Mouse (Mus musculus): ENCODE results near the gene AV320801. TPM values are rescaled to one million over a fixed set of nuclear protein-coding genes. Genes with fewer than 3 reads are reported as not detected.
"Not testable (repeated sequence)": the region's sequence is repeated elsewhere in the genome, so short reads cannot be mapped to it uniquely, and the experiment has no call there.

Gene AV320801
- total RNA-seq (2012; rRNA removed): 0.46 and 0.55 TPM in 2 replicates
- 2.4 and 2.9 TPM in 2 replicates for total RNA-seq (2014; rRNA removed)
- polyA plus RNA-seq (2012; ENCODE audit: insufficient read length, low read depth): 0.81 and 1.3 TPM in 2 replicates

DNA sequence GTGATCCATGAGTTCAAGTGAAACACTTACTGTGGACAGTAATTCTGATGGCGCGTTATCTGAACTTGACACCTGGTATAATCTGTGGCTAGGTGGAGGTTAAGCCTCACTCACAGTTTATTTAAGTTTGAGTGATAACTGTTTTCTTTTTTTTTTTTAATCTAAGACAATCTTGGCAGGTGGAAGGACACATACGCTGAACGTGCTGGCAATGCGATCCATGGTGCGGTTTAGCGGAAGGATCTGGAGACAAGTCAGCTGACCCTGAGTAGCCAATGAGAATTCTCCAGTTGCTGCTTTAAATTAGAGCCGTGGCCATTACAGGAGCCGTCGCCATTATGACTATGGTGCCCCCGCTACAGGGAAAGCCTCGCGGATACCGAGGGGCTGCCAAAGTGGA, at the start of gene AV320801:
TSS of gene AV320801 (plus strand) at position 301 of the 400 bp plus-strand sequence.
- dilution Hi-C loops (cut with MboI; ENCODE audit: extremely low pct_ligation_motif_present, extremely low pct_unique_long_range_greater_than_20kb, low sequenced_read_pairs); H3K4me1 ChIP-seq (ENCODE audit: control insufficient read depth in 1 of 2, insufficient read depth in 2 of 2); H3K36me3 ChIP-seq (replicated peaks in 1 of 2; ENCODE audit: control insufficient read depth in 1 of 2, insufficient read depth in 1 of 2, low read length in 1 of 2); H3K4me2 ChIP-seq (ENCODE audit: insufficient read depth, low read depth, poor library complexity, severe bottlenecking); H3K9me3 ChIP-seq (replicated peaks; ENCODE audit: low read length); in situ Hi-C loops (cut with MboI; ENCODE audit: low pct_ligation_motif_present, low pct_unique_long_range_greater_than_20kb, low sequenced_read_pairs); H3K79me2 ChIP-seq (replicated peaks; ENCODE audit: control insufficient read depth, extremely low read depth, insufficient read depth, poor library complexity, severe bottlenecking); H3K27ac ChIP-seq (ENCODE audit: insufficient read depth, low read depth); DNase-seq (ENCODE audit: extremely low read depth); H3K4me3 ChIP-seq (replicated peaks in 1 of 3; ENCODE audit: low read depth in 2 of 3, low read length in 2 of 3, poor library complexity in 1 of 3); H3K27me3 ChIP-seq (replicated peaks); H3K9ac ChIP-seq (ENCODE audit: insufficient read depth, low read depth): not testable (repeated sequence)

DNA sequence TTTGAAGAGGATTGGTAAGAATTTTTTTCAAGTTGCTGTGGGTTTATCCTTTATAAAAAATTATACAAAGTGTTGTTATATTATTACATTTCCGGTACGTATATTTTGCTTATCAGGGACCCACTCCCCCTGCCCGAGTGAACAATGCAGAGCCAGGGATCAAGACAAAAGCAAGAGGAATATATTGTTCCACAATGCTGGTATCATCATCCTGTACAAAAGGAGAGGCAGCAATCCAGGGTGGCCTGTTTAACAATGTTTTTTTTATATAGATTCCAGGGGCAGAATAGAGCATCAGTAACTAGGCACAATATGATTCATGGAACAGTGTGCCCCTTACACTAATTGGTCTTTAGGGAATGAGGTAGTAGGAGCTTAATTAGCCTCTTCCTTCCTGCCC, 30.2 kb upstream of the AV320801 start:
- DNase-seq (ENCODE audit: extremely low read depth); H3K36me3 ChIP-seq (replicated peaks in 1 of 2; ENCODE audit: control insufficient read depth in 1 of 2, insufficient read depth in 1 of 2, low read length in 1 of 2); H3K4me3 ChIP-seq (replicated peaks in 1 of 3; ENCODE audit: low read depth in 2 of 3, low read length in 2 of 3, poor library complexity in 1 of 3); H3K9me3 ChIP-seq (replicated peaks; ENCODE audit: low read length); H3K9ac ChIP-seq (ENCODE audit: insufficient read depth, low read depth); dilution Hi-C loops (cut with MboI; ENCODE audit: extremely low pct_ligation_motif_present, extremely low pct_unique_long_range_greater_than_20kb, low sequenced_read_pairs); in situ Hi-C loops (cut with MboI; ENCODE audit: low pct_ligation_motif_present, low pct_unique_long_range_greater_than_20kb, low sequenced_read_pairs); H3K4me2 ChIP-seq (ENCODE audit: insufficient read depth, low read depth, poor library complexity, severe bottlenecking); H3K4me1 ChIP-seq (ENCODE audit: control insufficient read depth in 1 of 2, insufficient read depth in 2 of 2); H3K79me2 ChIP-seq (replicated peaks; ENCODE audit: control insufficient read depth, extremely low read depth, insufficient read depth, poor library complexity, severe bottlenecking); H3K27me3 ChIP-seq (replicated peaks); H3K27ac ChIP-seq (ENCODE audit: insufficient read depth, low read depth): not testable (repeated sequence)

DNA sequence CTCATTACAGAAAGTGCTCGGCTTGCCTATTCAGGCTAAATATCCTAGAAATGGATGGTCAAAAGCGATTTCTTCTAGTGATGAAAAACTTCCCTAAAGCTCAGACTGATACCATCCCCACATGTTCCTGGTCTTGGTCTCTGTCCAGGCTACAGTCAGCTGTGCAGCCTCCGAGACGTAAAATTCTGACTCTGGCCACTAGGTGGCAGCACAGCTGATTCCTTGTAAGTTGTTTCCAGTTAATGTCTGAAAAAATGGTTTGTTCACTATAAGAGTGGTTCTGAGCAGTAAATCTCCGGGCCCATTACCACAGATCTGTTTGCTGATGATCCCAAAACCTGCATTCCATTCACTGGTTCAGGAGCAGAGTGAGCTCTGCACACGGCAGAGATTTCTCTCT, 12.5 kb upstream of the AV320801 start:
- H3K4me3 ChIP-seq (replicated peaks in 1 of 3; ENCODE audit: low read depth in 2 of 3, low read length in 2 of 3, poor library complexity in 1 of 3); H3K27me3 ChIP-seq (replicated peaks); dilution Hi-C loops (cut with MboI; ENCODE audit: extremely low pct_ligation_motif_present, extremely low pct_unique_long_range_greater_than_20kb, low sequenced_read_pairs); H3K9me3 ChIP-seq (replicated peaks; ENCODE audit: low read length); H3K27ac ChIP-seq (ENCODE audit: insufficient read depth, low read depth); H3K9ac ChIP-seq (ENCODE audit: insufficient read depth, low read depth); H3K36me3 ChIP-seq (replicated peaks in 1 of 2; ENCODE audit: control insufficient read depth in 1 of 2, insufficient read depth in 1 of 2, low read length in 1 of 2); H3K79me2 ChIP-seq (replicated peaks; ENCODE audit: control insufficient read depth, extremely low read depth, insufficient read depth, poor library complexity, severe bottlenecking); H3K4me2 ChIP-seq (ENCODE audit: insufficient read depth, low read depth, poor library complexity, severe bottlenecking); in situ Hi-C loops (cut with MboI; ENCODE audit: low pct_ligation_motif_present, low pct_unique_long_range_greater_than_20kb, low sequenced_read_pairs); H3K4me1 ChIP-seq (ENCODE audit: control insufficient read depth in 1 of 2, insufficient read depth in 2 of 2); DNase-seq (ENCODE audit: extremely low read depth): not testable (repeated sequence)

DNA sequence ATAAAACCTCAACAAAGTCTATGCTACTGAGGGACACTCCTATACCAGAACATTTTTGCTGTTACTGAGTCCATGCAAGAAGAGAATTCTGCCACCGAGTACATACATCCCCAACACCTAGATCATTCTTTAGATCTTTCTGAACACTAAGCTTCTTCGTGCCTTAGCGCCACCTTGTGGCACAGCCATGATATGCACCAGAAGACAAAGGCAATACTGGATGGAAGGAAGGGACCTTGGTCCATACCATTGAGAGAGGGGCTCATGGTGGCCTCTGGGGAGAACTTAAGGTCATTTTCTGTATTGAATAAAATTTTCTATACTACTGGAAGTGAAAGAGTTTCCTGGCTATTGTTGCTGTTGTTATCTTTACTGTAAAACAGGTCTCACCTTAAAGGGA, 11.2 kb upstream of the AV320801 start:
- H3K36me3 ChIP-seq (replicated peaks in 1 of 2; ENCODE audit: control insufficient read depth in 1 of 2, insufficient read depth in 1 of 2, low read length in 1 of 2); H3K27ac ChIP-seq (ENCODE audit: insufficient read depth, low read depth); H3K4me2 ChIP-seq (ENCODE audit: insufficient read depth, low read depth, poor library complexity, severe bottlenecking); H3K9ac ChIP-seq (ENCODE audit: insufficient read depth, low read depth); dilution Hi-C loops (cut with MboI; ENCODE audit: extremely low pct_ligation_motif_present, extremely low pct_unique_long_range_greater_than_20kb, low sequenced_read_pairs); H3K4me3 ChIP-seq (replicated peaks in 1 of 3; ENCODE audit: low read depth in 2 of 3, low read length in 2 of 3, poor library complexity in 1 of 3); H3K27me3 ChIP-seq (replicated peaks); H3K79me2 ChIP-seq (replicated peaks; ENCODE audit: control insufficient read depth, extremely low read depth, insufficient read depth, poor library complexity, severe bottlenecking); H3K4me1 ChIP-seq (ENCODE audit: control insufficient read depth in 1 of 2, insufficient read depth in 2 of 2); DNase-seq (ENCODE audit: extremely low read depth); in situ Hi-C loops (cut with MboI; ENCODE audit: low pct_ligation_motif_present, low pct_unique_long_range_greater_than_20kb, low sequenced_read_pairs); H3K9me3 ChIP-seq (replicated peaks; ENCODE audit: low read length): not testable (repeated sequence)

Other genes with a start within 250 kb of the AV320801 start
- gene Pramel3, start 192.3 kb upstream of the AV320801 start, total RNA-seq (2012; rRNA removed): 0.04 TPM in 1 of 2 replicates, not detected in the other
- not detected in 2 replicates for gene Pramel3, start 192.3 kb upstream of the AV320801 start, total RNA-seq (2014; rRNA removed)
- not detected in 2 replicates for gene Pramel3, start 192.3 kb upstream of the AV320801 start, polyA plus RNA-seq (2012; ENCODE audit: insufficient read length, low read depth)
- 0.17 TPM in 1 of 2 replicates, not detected in the other for gene Gm5128, start 121.3 kb upstream of the AV320801 start, total RNA-seq (2012; rRNA removed)
- 0.70 and 1.5 TPM in 2 replicates for gene Gm5128, start 121.3 kb upstream of the AV320801 start, total RNA-seq (2014; rRNA removed)
- gene Gm5128, start 121.3 kb upstream of the AV320801 start, polyA plus RNA-seq (2012; ENCODE audit: insufficient read length, low read depth): 0.67 and 0.73 TPM in 2 replicates
- 0.17 TPM in 1 of 2 replicates, not detected in the other for gene Gm7903, start 60.8 kb upstream of the AV320801 start, total RNA-seq (2012; rRNA removed)
- 0.36 TPM in 1 of 2 replicates, not detected in the other for gene Gm7903, start 60.8 kb upstream of the AV320801 start, total RNA-seq (2014; rRNA removed)
- not detected in 2 replicates for gene Gm7903, start 60.8 kb upstream of the AV320801 start, polyA plus RNA-seq (2012; ENCODE audit: insufficient read length, low read depth)
- gene Nxf7, start 104.2 kb downstream of the AV320801 start, total RNA-seq (2012; rRNA removed): 68.3 and 96.7 TPM in 2 replicates
- 120 and 132 TPM in 2 replicates for gene Nxf7, start 104.2 kb downstream of the AV320801 start, total RNA-seq (2014; rRNA removed)
- gene Nxf7, start 104.2 kb downstream of the AV320801 start, polyA plus RNA-seq (2012; ENCODE audit: insufficient read length, low read depth): 133 and 183 TPM in 2 replicates
- gene Prame, start 133.1 kb downstream of the AV320801 start, total RNA-seq (2012; rRNA removed): 0.08 TPM in 2 replicates
- not detected in 2 replicates for gene Prame, start 133.1 kb downstream of the AV320801 start, total RNA-seq (2014; rRNA removed)
- not detected in 2 replicates for gene Prame, start 133.1 kb downstream of the AV320801 start, polyA plus RNA-seq (2012; ENCODE audit: insufficient read length, low read depth)
- 6.6 and 7.2 TPM in 2 replicates for gene Tcp11x2, start 199.2 kb downstream of the AV320801 start, total RNA-seq (2012; rRNA removed)
- 12.4 and 15.0 TPM in 2 replicates for gene Tcp11x2, start 199.2 kb downstream of the AV320801 start, total RNA-seq (2014; rRNA removed)
- gene Tcp11x2, start 199.2 kb downstream of the AV320801 start, polyA plus RNA-seq (2012; ENCODE audit: insufficient read length, low read depth): 12.9 and 13.1 TPM in 2 replicates
- not detected in 2 replicates for gene Tmsb15a, start 230.7 kb downstream of the AV320801 start, total RNA-seq (2012; rRNA removed)
- gene Tmsb15a, start 230.7 kb downstream of the AV320801 start, total RNA-seq (2014; rRNA removed): not detected in 2 replicates
- gene Tmsb15a, start 230.7 kb downstream of the AV320801 start, polyA plus RNA-seq (2012; ENCODE audit: insufficient read length, low read depth): not detected in 2 replicates
- 5.6 and 6.5 TPM in 2 replicates for gene Armcx5, start 248.1 kb downstream of the AV320801 start, total RNA-seq (2012; rRNA removed)
- 10.9 and 11.6 TPM in 2 replicates for gene Armcx5, start 248.1 kb downstream of the AV320801 start, total RNA-seq (2014; rRNA removed)
- 7.5 and 8.3 TPM in 2 replicates for gene Armcx5, start 248.1 kb downstream of the AV320801 start, polyA plus RNA-seq (2012; ENCODE audit: insufficient read length, low read depth)
- 6.4 and 8.1 TPM in 2 replicates for gene Gprasp1, start 248.1 kb downstream of the AV320801 start, total RNA-seq (2012; rRNA removed)
- 9.3 and 10.6 TPM in 2 replicates for gene Gprasp1, start 248.1 kb downstream of the AV320801 start, total RNA-seq (2014; rRNA removed)
- gene Gprasp1, start 248.1 kb downstream of the AV320801 start, polyA plus RNA-seq (2012; ENCODE audit: insufficient read length, low read depth): 15.0 and 15.7 TPM in 2 replicates

Measured in CH12.LX (cell line).